Mouse (Mus musculus) G1E (cell line): ENCODE measurements around the gene Myh14.

ENCODE experiments used
- CTCF ChIP-seq: IDR thresholded peaks from 2 replicates; pipeline ENCODE4 v1.5.1; 2012; ENCODE audit warnings: low read depth, low read length, inconsistent platforms, mixed read lengths
- GATA1 ChIP-seq: IDR thresholded peaks from 2 replicates; pipeline ENCODE4 v1.6.1; 2012; ENCODE audit warnings: borderline replicate concordance, low read length, inconsistent platforms, mixed read lengths
- GATA2 ChIP-seq: IDR thresholded peaks from 2 replicates; pipeline ENCODE4 v1.6.1; 2012; ENCODE audit warnings: low read depth, low read length, inconsistent platforms, borderline replicate concordance
- POLR2AphosphoS5 ChIP-seq: IDR thresholded peaks from 2 replicates; pipeline ENCODE4 v1.6.1; 2012; ENCODE audit warnings: low read depth, low read length, inconsistent platforms; ENCODE audit not compliant: insufficient replicate concordance
- TAL1 ChIP-seq: conservative IDR thresholded peaks from 2 replicates; pipeline ENCODE4 v1.6.1; 2012; ENCODE audit warnings: low read depth, low read length, inconsistent platforms, mixed read lengths

GRCm38 (mm10) chr7:44564486-44564885 lies 106.2 kb downstream of the Myh14 start:
- no peak for TF ChIP-seq CTCF
- TF ChIP-seq GATA1, result no peak
- no peak for TF ChIP-seq TAL1
- no peak for TF ChIP-seq POLR2AphosphoS5
- TF ChIP-seq GATA2, result no peak
